Mouse (Mus musculus) embryonic facial prominence, embryonic 14.5 days (tissue): Measurements from ENCODE around the gene Il17re. TPM values are rescaled to one million over a fixed set of nuclear protein-coding genes. Genes with fewer than 3 reads are reported as not detected.

Experiments used
- ATAC-seq: fragments of 200-750 bp; cut with Nextera tagmentation; 2 replicates; pipeline ENCODE4 v1.8.0; 2017; ENCODE audit warnings: low read depth, moderate number of reproducible peaks, moderate TSS enrichment
- DNase-seq: peaks from one replicate; pipeline ENCODE4 v3.0.0-alpha.2; 2015; ENCODE audit warnings: low spot score
- H3K27ac ChIP-seq: fragments of 300-500 bp; sonication (generic); replicated peaks from 2 replicates; pipeline ENCODE4 v1.5.1; 2014; ENCODE audit warnings: low read depth, mild to moderate bottlenecking, low read length, moderate library complexity
- H3K27me3 ChIP-seq: fragments of 300-500 bp; sonication (generic); replicated peaks from 2 replicates; pipeline ENCODE4 v1.6.1; 2014; ENCODE audit warnings: low read length; ENCODE audit not compliant: control insufficient read depth, insufficient read depth
- H3K36me3 ChIP-seq: fragments of 300-500 bp; sonication (generic); 2 replicates; pipeline ENCODE4 v1.6.1; 2014; ENCODE audit warnings: low read length, mixed read lengths; ENCODE audit not compliant: control insufficient read depth, insufficient read depth
- H3K4me1 ChIP-seq: fragments of 300-500 bp; sonication (generic); 2 replicates; pipeline ENCODE4 v1.6.1; 2014; ENCODE audit warnings: antibody characterized with exemption, low read length; ENCODE audit not compliant: control insufficient read depth, insufficient read depth
- H3K4me2 ChIP-seq: fragments of 300-500 bp; sonication (generic); 2 replicates; pipeline ENCODE4 v1.6.1; 2014; ENCODE audit warnings: low read depth, mild to moderate bottlenecking, low read length, moderate library complexity, mixed read lengths
- H3K4me3 ChIP-seq: fragments of 300-500 bp; sonication (generic); 2 replicates; pipeline ENCODE4 v1.5.1; 2014; ENCODE audit warnings: low read depth, mild to moderate bottlenecking, low read length
- H3K9ac ChIP-seq: fragments of 300-500 bp; sonication (generic); 2 replicates; pipeline ENCODE4 v1.6.1; 2014; ENCODE audit warnings: low read depth, mild to moderate bottlenecking, low read length, moderate library complexity, mixed read lengths
- H3K9me3 ChIP-seq: fragments of 300-500 bp; sonication (generic); 2 replicates; pipeline ENCODE4 v1.6.1; 2016; ENCODE audit warnings: low read length; ENCODE audit not compliant: control insufficient read depth
- WGBS: fragments of 180-500 bp; shearing (Covaris S2); extraction: QIAGEN DNeasy Blood & Tissue Kit; methylation state at CpG from one replicate; pipeline ENCODE4 v1.1.7; 2014; 5-methylcytosine and 5-hydroxymethylcytosine counted together
- polyA plus RNA-seq: library from polyadenylated mRNA; unstranded; fragments of >200 nt; fragmentation: Nextera tagmentation; extraction: Ambion mirVana; gene quantifications from 2 replicates; pipeline ENCODE4 v1.2.1, GENCODE M21; 2014

The Il17re gene
- polyA plus RNA-seq, 1 experiment from 2014 or later, result 3.6 TPM

GRCm38 (mm10) chr6:113472061-113472460, 13.8 kb downstream of the Il17re start:
- 63% methylated on average over 10 of the region's 10 CpGs for WGBS
- Histone ChIP-seq H3K9ac (peak overlapping the region; percentile 53; the same call in 1 of the 2 replicates), H3K36me3 (no peaks in the 10 kb centered on the region), H3K4me3 (peak overlapping the region; percentile 21; the same call in 1 of the 2 replicates), H3K4me1 (peaks cover 7% of the 10 kb centered on the region; the same call in 1 of the 2 replicates), H3K27ac (peak overlapping the region; percentile 3; the same call in 1 of the 2 replicates), H3K9me3 (no peaks in the 10 kb centered on the region), H3K27me3 (peaks cover 23% of the 10 kb centered on the region), H3K4me2 (peak overlapping the region; percentile 52)
- DNase-seq (no peak), ATAC-seq (no peak)

- Histone ChIP-seq H3K9me3 (no peaks in the 10 kb centered on the region), H3K36me3 (no peaks in the 10 kb centered on the region), H3K4me2 (no peak overlapping the region), H3K9ac (no peak overlapping the region), H3K27me3 (peaks cover 23% of the 10 kb centered on the region), H3K27ac (no peak overlapping the region), H3K4me1 (peaks cover 7% of the 10 kb centered on the region; the same call in 1 of the 2 replicates), H3K4me3 (no peak overlapping the region)
- 71% methylated on average over 2 of the region's 2 CpGs for WGBS
- ATAC-seq, result no peak
- no peak for DNase-seq
Measured at GRCm38 (mm10) chr6:113473246-113473645, 15.0 kb downstream of the Il17re start.

- Histone ChIP-seq H3K4me2 (no peak overlapping the region), H3K9ac (no peak overlapping the region), H3K27me3 (peaks cover 23% of the 10 kb centered on the region), H3K9me3 (no peaks in the 10 kb centered on the region), H3K4me3 (no peak overlapping the region), H3K4me1 (peaks cover 7% of the 10 kb centered on the region; the same call in 1 of the 2 replicates), H3K27ac (no peak overlapping the region), H3K36me3 (no peaks in the 10 kb centered on the region)
- no peak for DNase-seq
- no peak for ATAC-seq
- WGBS, result 79% methylated on average over 6 of the region's 6 CpGs
Measured at GRCm38 (mm10) chr6:113473715-113474114, 15.4 kb downstream of the Il17re start.

GRCm38 (mm10) chr6:113477353-113477752, 19.1 kb downstream of the Il17re start:
- 37% methylated on average over 7 of the region's 7 CpGs for WGBS
- Histone ChIP-seq H3K27ac (no peak overlapping the region), H3K36me3 (no peaks in the 10 kb centered on the region), H3K9ac (no peak overlapping the region), H3K4me1 (peaks cover 3% of the 10 kb centered on the region; the same call in 1 of the 2 replicates), H3K4me3 (no peak overlapping the region), H3K4me2 (no peak overlapping the region), H3K9me3 (no peaks in the 10 kb centered on the region), H3K27me3 (peaks cover 21% of the 10 kb centered on the region)
- ATAC-seq, result no peak
- no peak for DNase-seq

- no peak for DNase-seq
- WGBS, result 74% methylated on average over 10 of the region's 10 CpGs
- peaks cover 29% of the 10 kb centered on the region for H3K27me3 ChIP-seq
Measured at GRCm38 (mm10) chr6:113478906-113479305, 20.6 kb downstream of the Il17re start.

GRCm38 (mm10) chr6:113480555-113481373, 22.5 kb downstream of the Il17re start:
- H3K4me2 ChIP-seq, result no peak overlapping the region
- H3K27ac ChIP-seq, result no peak overlapping the region
- no peaks in the 10 kb centered on the region for H3K36me3 ChIP-seq
- DNase-seq (peak; percentile 71), ATAC-seq (peak; percentile 8; the same call in 1 of the 2 replicates)
- no peak overlapping the region for H3K9ac ChIP-seq
- no peaks in the 10 kb centered on the region for H3K9me3 ChIP-seq
- H3K27me3 ChIP-seq, result peaks cover 29% of the 10 kb centered on the region
- 57% methylated on average over 18 of the region's 18 CpGs for WGBS
- H3K4me1 ChIP-seq, result peaks cover 16% of the 10 kb centered on the region
- H3K4me3 ChIP-seq, result no peak overlapping the region

More at GRCm38 (mm10) chr6:113478906-113479305, 20.6 kb downstream of the Il17re start:
- no peaks in the 10 kb centered on the region for H3K36me3 ChIP-seq
- no peak for ATAC-seq
- H3K9me3 ChIP-seq, result no peaks in the 10 kb centered on the region
- no peak overlapping the region for H3K9ac ChIP-seq
- H3K27ac ChIP-seq, result no peak overlapping the region
- no peak overlapping the region for H3K4me3 ChIP-seq
- no peak overlapping the region for H3K4me2 ChIP-seq
- H3K4me1 ChIP-seq, result peaks cover 13% of the 10 kb centered on the region

- no peaks in the 10 kb centered on the region for H3K9me3 ChIP-seq
- H3K36me3 ChIP-seq, result no peaks in the 10 kb centered on the region
- DNase-seq, result peak; percentile 19
- H3K4me3 ChIP-seq, result peak overlapping the region; percentile 48
- ATAC-seq, result peak; percentile 32; the same call in 1 of the 2 replicates
- H3K27me3 ChIP-seq, result peaks cover 29% of the 10 kb centered on the region
- peak overlapping the region; percentile 74 for H3K4me2 ChIP-seq
- peak overlapping the region; percentile 65; the same call in 1 of the 2 replicates for H3K27ac ChIP-seq
- 4% methylated on average over 54 of the region's 65 CpGs for WGBS
- H3K9ac ChIP-seq, result peak overlapping the region; percentile 65
- H3K4me1 ChIP-seq, result peaks cover 21% of the 10 kb centered on the region
Measured at GRCm38 (mm10) chr6:113482477-113483099, 24.3 kb downstream of the Il17re start.

GRCm38 (mm10) chr6:113483100-113483615, 24.9 kb downstream of the Il17re start, which contains the start of gene Creld1:
Gene Creld1 (plus strand): TSS chr6:113483297.
- Histone ChIP-seq H3K4me2 (peak within 1 kb of the TSS; percentile 74), H3K4me1 (peaks cover 21% of the 10 kb centered on the region), H3K9me3 (no peaks in the 10 kb centered on the region), H3K9ac (peak within 1 kb of the TSS; percentile 65), H3K27me3 (peaks cover 29% of the 10 kb centered on the region), H3K36me3 (no peaks in the 10 kb centered on the region), H3K27ac (peak within 1 kb of the TSS; percentile 69; the same call in 1 of the 2 replicates), H3K4me3 (peak within 1 kb of the TSS; percentile 48)
- WGBS, result under 1% methylated on average over 24 of the region's 26 CpGs
- ATAC-seq, result peak; percentile 94
- peak; percentile 97 for DNase-seq
